Mouse (Mus musculus): Measurements from ENCODE around the gene Snph. TPM values are rescaled to one million over a fixed set of nuclear protein-coding genes. Genes with fewer than 3 reads are reported as not detected.

Gene Snph
- total and polyA plus RNA-seq, 3 experiments: not detected

DNA sequence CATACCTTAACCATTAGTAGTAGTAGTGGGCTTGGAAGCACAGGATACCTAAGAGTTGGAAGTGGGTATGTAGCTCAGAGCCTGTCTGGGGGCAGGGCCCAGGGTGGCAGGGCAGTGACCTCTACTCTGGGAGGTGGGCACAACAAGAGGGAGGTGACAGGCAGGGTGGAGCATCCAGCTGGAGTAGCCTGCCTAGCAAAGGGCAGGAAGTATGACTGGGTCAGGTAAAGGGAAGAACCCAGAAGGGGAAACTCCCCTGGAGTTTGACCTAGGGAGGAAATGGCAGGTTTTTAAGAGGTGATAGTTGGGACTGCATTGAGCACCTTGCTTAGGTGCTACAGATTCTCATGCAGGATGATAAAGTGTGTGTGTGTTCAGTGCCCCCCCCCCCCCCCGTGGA lies 51.4 kb downstream of the Snph start:
- Histone ChIP-seq H3K27ac (ENCODE audit: insufficient read depth, low read depth) (no peak overlapping the region), H3K27me3 (replicated peaks) (peaks cover 5% of the 10 kb centered on the region), H3K36me3 (replicated peaks in 1 of 2; ENCODE audit: control insufficient read depth in 1 of 2, insufficient read depth in 1 of 2, low read length in 1 of 2) (no peaks in the 10 kb centered on the region), H3K9me3 (replicated peaks; ENCODE audit: low read length) (peaks cover 2% of the 10 kb centered on the region), H3K4me1 (ENCODE audit: control insufficient read depth in 1 of 2, insufficient read depth in 2 of 2) (peaks cover 0 to 14% of the 10 kb centered on the region in 2 experiments; a peak in 3 of 4 replicates), H3K4me3 (replicated peaks in 1 of 3; ENCODE audit: low read depth in 2 of 3, low read length in 2 of 3, poor library complexity in 1 of 3) (no peak overlapping the region), H3K9ac (ENCODE audit: insufficient read depth, low read depth) (no peak overlapping the region), H3K4me2 (ENCODE audit: insufficient read depth, low read depth, poor library complexity, severe bottlenecking) (no peak overlapping the region), H3K79me2 (replicated peaks; ENCODE audit: control insufficient read depth, extremely low read depth, insufficient read depth, poor library complexity, severe bottlenecking) (no peaks in the 10 kb centered on the region)
- in situ Hi-C loops (cut with MboI; ENCODE audit: low pct_ligation_motif_present, low pct_unique_long_range_greater_than_20kb, low sequenced_read_pairs) (loop anchor here (25.0 kb wide), 1 partner anchor 281 kb away; no protein-coding TSS in a partner anchor), dilution Hi-C loops (cut with MboI; ENCODE audit: extremely low pct_ligation_motif_present, extremely low pct_unique_long_range_greater_than_20kb, low sequenced_read_pairs) (no loop called here)
- no peak for DNase-seq (ENCODE audit: extremely low read depth)
- TF ChIP-seq CTCF (conservative IDR thresholded peaks at IDR 0.05 in 1 of 2, IDR thresholded peaks at IDR 0.05 in 1 of 2; ENCODE audit: low read depth in 2 of 2, low read length in 2 of 2) (no peak), BHLHE40 (IDR thresholded peaks at IDR 0.05; ENCODE audit: low read depth, low read length) (no peak), JUND (conservative IDR thresholded peaks at IDR 0.05; ENCODE audit: low read depth, low read length) (no peak), GABPA (IDR thresholded peaks at IDR 0.05; ENCODE audit: insufficient replicate concordance, low read depth, low read length) (no peak), MAFK (IDR thresholded peaks at IDR 0.05; ENCODE audit: insufficient replicate concordance, low read length) (no peak), ETS1 (conservative IDR thresholded peaks at IDR 0.05; ENCODE audit: low read depth, low read length) (no peak), SIN3A (IDR thresholded peaks at IDR 0.05; ENCODE audit: low read length) (no peak), ELF1 (IDR thresholded peaks at IDR 0.05; ENCODE audit: low read depth, low read length) (no peak), KAT2A (IDR thresholded peaks at IDR 0.05; ENCODE audit: insufficient replicate concordance, low read length) (no peak), RAD21 (IDR thresholded peaks at IDR 0.05; ENCODE audit: low read depth, low read length) (no peak), E2F4 (IDR thresholded peaks at IDR 0.05; ENCODE audit: insufficient replicate concordance, low read depth, low read length) (no peak), ZNF384 (IDR thresholded peaks at IDR 0.05; ENCODE audit: low read depth, low read length) (no peak)

DNA sequence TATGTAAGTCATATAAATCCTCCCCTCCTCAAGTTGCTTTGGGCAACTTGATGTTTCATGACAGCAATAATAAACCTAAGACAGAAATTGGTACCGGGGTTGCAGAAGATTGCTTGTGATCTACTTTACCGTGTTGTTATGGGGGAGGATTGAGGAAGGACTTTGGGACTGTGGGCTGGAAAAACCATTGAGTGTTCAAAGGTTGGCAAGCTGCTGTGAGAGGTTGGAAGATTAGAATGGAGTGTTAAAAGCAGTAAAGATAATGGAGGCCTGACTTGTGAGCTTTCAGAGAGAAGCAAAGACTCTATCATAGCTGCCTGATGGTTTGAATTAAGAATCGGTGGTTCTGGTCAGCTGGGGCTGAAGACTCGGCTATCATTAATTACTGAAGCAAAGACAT lies 53.2 kb downstream of the Snph start:
- Histone ChIP-seq H3K9me3 (replicated peaks; ENCODE audit: low read length) (peaks cover 2% of the 10 kb centered on the region), H3K79me2 (replicated peaks; ENCODE audit: control insufficient read depth, extremely low read depth, insufficient read depth, poor library complexity, severe bottlenecking) (no peaks in the 10 kb centered on the region), H3K4me1 (ENCODE audit: control insufficient read depth in 1 of 2, insufficient read depth in 2 of 2) (peaks cover 0 to 18% of the 10 kb centered on the region in 2 experiments; a peak in 3 of 4 replicates), H3K4me2 (ENCODE audit: insufficient read depth, low read depth, poor library complexity, severe bottlenecking) (no peak overlapping the region), H3K9ac (ENCODE audit: insufficient read depth, low read depth) (no peak overlapping the region), H3K4me3 (replicated peaks in 1 of 3; ENCODE audit: low read depth in 2 of 3, low read length in 2 of 3, poor library complexity in 1 of 3) (no peak overlapping the region), H3K27ac (ENCODE audit: insufficient read depth, low read depth) (no peak overlapping the region), H3K36me3 (replicated peaks in 1 of 2; ENCODE audit: control insufficient read depth in 1 of 2, insufficient read depth in 1 of 2, low read length in 1 of 2) (no peaks in the 10 kb centered on the region), H3K27me3 (replicated peaks) (peaks cover 5% of the 10 kb centered on the region)
- TF ChIP-seq HCFC1 (IDR thresholded peaks at IDR 0.05; ENCODE audit: low read depth, low read length) (no peak), E2F4 (IDR thresholded peaks at IDR 0.05; ENCODE audit: insufficient replicate concordance, low read depth, low read length) (no peak), USF1 (IDR thresholded peaks at IDR 0.05; ENCODE audit: low read depth, low read length) (no peak), ZNF384 (IDR thresholded peaks at IDR 0.05; ENCODE audit: low read depth, low read length) (no peak), RAD21 (IDR thresholded peaks at IDR 0.05; ENCODE audit: low read depth, low read length) (no peak), ZMIZ1 (IDR thresholded peaks at IDR 0.05; ENCODE audit: low read depth, low read length) (no peak), POLR2AphosphoS2 (IDR thresholded peaks at IDR 0.05; ENCODE audit: low read depth, low read length) (no peak), MAX (IDR thresholded peaks at IDR 0.05; ENCODE audit: low read length) (no peak), ZC3H11A (IDR thresholded peaks at IDR 0.05; ENCODE audit: low read depth, low read length) (no peak), ELF1 (IDR thresholded peaks at IDR 0.05; ENCODE audit: low read depth, low read length) (no peak)
- dilution Hi-C loops (cut with MboI; ENCODE audit: extremely low pct_ligation_motif_present, extremely low pct_unique_long_range_greater_than_20kb, low sequenced_read_pairs) (no loop called here), in situ Hi-C loops (cut with MboI; ENCODE audit: low pct_ligation_motif_present, low pct_unique_long_range_greater_than_20kb, low sequenced_read_pairs) (loop anchor here (25.0 kb wide), 1 partner anchor 283 kb away; no protein-coding TSS in a partner anchor)
- DNase-seq (ENCODE audit: extremely low read depth): no peak

All from CH12.LX (cell line).